ENCODE assay signal across 9 mouse cellular contexts in the genomic region with DNA sequence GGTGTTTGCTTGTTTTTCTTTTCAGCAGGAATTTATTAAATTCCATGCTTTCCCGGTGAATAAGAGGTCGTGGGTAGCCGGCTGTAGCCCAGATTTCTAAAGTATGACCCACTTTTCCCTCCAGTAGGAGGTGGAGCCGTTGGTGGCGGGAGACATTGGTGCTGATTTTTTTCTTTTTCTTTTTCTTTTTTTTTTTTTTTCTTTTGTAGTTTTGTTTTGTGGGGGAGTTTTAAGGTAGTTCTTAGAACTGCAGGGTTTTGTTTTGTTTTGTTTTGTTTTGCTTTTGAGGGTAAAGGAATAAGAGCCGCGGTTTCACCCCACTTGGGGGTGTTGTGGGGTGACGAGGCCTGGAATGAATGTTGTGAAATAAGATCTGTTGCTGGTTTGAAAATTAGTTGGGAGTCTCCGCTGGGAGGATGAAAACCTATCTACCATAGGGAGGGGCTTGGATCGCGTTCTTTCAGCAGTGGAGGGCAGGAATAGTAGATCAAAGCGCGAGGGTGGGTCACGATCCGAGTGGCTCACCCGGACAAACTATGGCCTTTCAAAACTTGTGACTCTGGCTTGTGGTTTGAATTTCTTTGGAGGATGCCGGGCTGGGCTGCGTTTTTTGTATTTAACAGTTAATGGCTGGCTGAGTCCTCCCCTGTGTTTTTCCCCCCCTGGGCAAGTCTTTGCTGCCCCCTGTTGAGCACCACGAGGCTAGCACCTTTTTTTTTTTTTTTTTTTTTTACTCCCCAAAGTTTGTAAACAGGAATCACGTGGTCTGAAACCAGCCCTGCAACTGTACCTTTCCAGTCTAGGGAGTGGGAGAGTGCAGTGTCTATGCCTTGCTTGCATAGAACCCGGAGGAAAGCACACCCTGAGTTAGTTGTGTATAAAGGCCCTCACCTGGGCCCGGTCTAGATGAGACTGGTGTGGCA. TPM values are rescaled to one million over a fixed set of nuclear protein-coding genes. Genes with fewer than 3 reads are reported as not detected.
DNase-seq lines count a peak whose midpoint lies in the region; ATAC-seq and TF ChIP-seq lines count a peak whose summit lies in the region.
"Had no signal": no experiment of that assay in that cellular context is flagged by ENCODE, and none has a peak within 500 bp of the region (broad histone marks: within the 10 kb centered on the region; RNA-seq: fewer than 3 reads in every experiment).

No protein-coding gene starts in this region.

- peak overlapping the region; percentile 96 for H3K27ac ChIP-seq in CH12.LX (ENCODE audit: insufficient read depth, low read depth)
- H3K27ac ChIP-seq in neural tube, embryonic 15.5 days (replicated peaks), result peak overlapping the region; percentile 90
- H3K27ac ChIP-seq in thymus, adult 2 months (ENCODE audit: control insufficient read depth, insufficient read depth, low read length), result peak overlapping the region; percentile 94

- peak overlapping the region; percentile 84 for H3K4me2 ChIP-seq in CH12.LX (ENCODE audit: insufficient read depth, low read depth, poor library complexity, severe bottlenecking)
- H3K4me2 ChIP-seq in neural tube, embryonic 15.5 days, result peak overlapping the region; percentile 74

- H3K36me3 ChIP-seq in CH12.LX (replicated peaks in 1 of 2; ENCODE audit: control insufficient read depth in 1 of 2, insufficient read depth in 1 of 2, low read length in 1 of 2), result peaks cover 17 to 47% of the 10 kb centered on the region in 2 experiments
- H3K36me3 ChIP-seq in neural tube, embryonic 15.5 days, result peaks cover 7% of the 10 kb centered on the region; the same call in 1 of the 2 replicates
- peaks cover 5% of the 10 kb centered on the region for H3K36me3 ChIP-seq in thymus, adult 2 months (ENCODE audit: control insufficient read depth, insufficient read depth, low read length)

- no peaks in the 10 kb centered on the region for H3K27me3 ChIP-seq in CH12.LX (replicated peaks)
- no peaks in the 10 kb centered on the region for H3K27me3 ChIP-seq in neural tube, embryonic 15.5 days (replicated peaks)
- H3K27me3 ChIP-seq in thymus, adult 2 months (ENCODE audit: control insufficient read depth, insufficient read depth, low read length), result no peaks in the 10 kb centered on the region

- peak; percentile 76 for TF ChIP-seq RAD21 in CH12.LX (IDR thresholded peaks at IDR 0.05; ENCODE audit: low read depth, low read length)

- ATAC-seq in neural tube, embryonic 15.5 days (ENCODE audit: low FRiP score), result no peak

- TF ChIP-seq EP300 in CH12.LX (IDR thresholded peaks at IDR 0.05; ENCODE audit: low read length), result no peak

- DNase-seq in CH12.LX (ENCODE audit: extremely low read depth), result peak; percentile 86
- peak; percentile 84 for DNase-seq in brain, adult 2 months (ENCODE audit: low read depth, low spot score)
- DNase-seq in fat pad, adult 2 months (ENCODE audit: extremely low read depth, low read depth, low spot score), result peak; percentile 30
- DNase-seq in heart, postnatal 10 days, result peak; percentile 73 to 83
- DNase-seq in kidney, postnatal 36 days, result peak; percentile 75 to 78
- DNase-seq in lung, adult 2 months, result peak; percentile 74
- DNase-seq in thymus, adult 2 months, result peak; percentile 81

- TF ChIP-seq CTCF in CH12.LX (conservative IDR thresholded peaks at IDR 0.05 in 1 of 2, IDR thresholded peaks at IDR 0.05 in 1 of 2; ENCODE audit: low read depth in 2 of 2, low read length in 2 of 2), result peak; percentile 33 to 78; a peak in 2 of 4 replicates
- peak; percentile 70 for TF ChIP-seq CTCF in lung, adult 2 months (IDR thresholded peaks at IDR 0.05; ENCODE audit: insufficient read depth, low read length)
- peak; percentile 33; the same call in 1 of the 2 replicates for TF ChIP-seq CTCF in thymus, adult 2 months (IDR thresholded peaks at IDR 0.05; ENCODE audit: borderline replicate concordance, control insufficient read depth, extremely low read depth, insufficient read depth, low read length, poor library complexity)

- H3K4me3 ChIP-seq in CH12.LX (replicated peaks in 1 of 3; ENCODE audit: low read depth in 2 of 3, low read length in 2 of 3, poor library complexity in 1 of 3), result peak overlapping the region; percentile 71 to 93 (median 85)
- H3K4me3 ChIP-seq in lung, adult 2 months (replicated peaks; ENCODE audit: extremely low read depth, low read depth, low read length), result peak overlapping the region; percentile 94
- peak overlapping the region; percentile 63 for H3K4me3 ChIP-seq in neural tube, embryonic 15.5 days (replicated peaks)
- H3K4me3 ChIP-seq in thymus, adult 2 months (ENCODE audit: control insufficient read depth, insufficient read depth, low read length), result peak overlapping the region; percentile 88

- H3K9me3 ChIP-seq in CH12.LX (replicated peaks; ENCODE audit: low read length), result no peaks in the 10 kb centered on the region
- H3K9me3 ChIP-seq in neural tube, embryonic 15.5 days (replicated peaks), result no peaks in the 10 kb centered on the region

- intact Hi-C loops in heart, postnatal 10 days (cut with DNase I), result loop anchor here (1.0 to 10.0 kb wide), 3 partner anchors 34 to 448 kb away; no protein-coding TSS in a partner anchor

- H3K9ac ChIP-seq in CH12.LX (ENCODE audit: insufficient read depth, low read depth), result peak overlapping the region; percentile 96
- H3K9ac ChIP-seq in neural tube, embryonic 15.5 days (replicated peaks), result peak overlapping the region; percentile 65

- in situ Hi-C loops in CH12.LX (cut with MboI; ENCODE audit: low pct_ligation_motif_present, low pct_unique_long_range_greater_than_20kb, low sequenced_read_pairs), result loop anchor here (5.0 kb wide), 1 partner anchor 95 kb away; no protein-coding TSS in a partner anchor

- peaks cover 9 to 28% of the 10 kb centered on the region in 2 experiments for H3K4me1 ChIP-seq in CH12.LX (ENCODE audit: control insufficient read depth in 1 of 2, insufficient read depth in 2 of 2)
- peaks cover 10% of the 10 kb centered on the region for H3K4me1 ChIP-seq in lung, adult 2 months (ENCODE audit: control insufficient read depth, insufficient read depth, low read length)
- H3K4me1 ChIP-seq in neural tube, embryonic 15.5 days, result peaks cover 34% of the 10 kb centered on the region
- peaks cover 34% of the 10 kb centered on the region for H3K4me1 ChIP-seq in thymus, adult 2 months (replicated peaks; ENCODE audit: control insufficient read depth, insufficient read depth, low read length)

- dilution Hi-C loops in CH12.LX (cut with MboI; ENCODE audit: extremely low pct_ligation_motif_present, extremely low pct_unique_long_range_greater_than_20kb, low sequenced_read_pairs), result no loop called here

- H3K79me2 ChIP-seq in CH12.LX (replicated peaks; ENCODE audit: control insufficient read depth, extremely low read depth, insufficient read depth, poor library complexity, severe bottlenecking), result peaks cover 47% of the 10 kb centered on the region

- 1% methylated on average over 22 of the region's 22 CpGs for WGBS in lung, adult 2 months
- 1% methylated on average over 22 of the region's 22 CpGs for WGBS in neural tube, embryonic 15.5 days
- under 1% methylated on average over 22 of the region's 22 CpGs for WGBS in thymus, adult 2 months

- TF ChIP-seq POLR2A in CH12.LX (IDR thresholded peaks at IDR 0.05; ENCODE audit: low read depth, low read length), result peak; percentile 46
- TF ChIP-seq POLR2A in lung, adult 2 months (IDR thresholded peaks at IDR 0.05; ENCODE audit: borderline replicate concordance, extremely low read depth, low read depth, low read length), result 0 out of 2 replicates have a peak, but pooled peaks have one; percentile 17
- TF ChIP-seq POLR2A in thymus, adult 2 months (IDR thresholded peaks at IDR 0.05; ENCODE audit: control insufficient read depth, extremely low read depth, insufficient read depth, low read length, poor library complexity), result peak; percentile 50; the same call in 1 of the 2 replicates

TF ChIP-seq in CH12.LX, 34 proteins besides CTCF, POLR2A, EP300 and RAD21 (continues in another document):
- no peak for TF ChIP-seq GABPA (IDR thresholded peaks at IDR 0.05; ENCODE audit: insufficient replicate concordance, low read depth, low read length)
- no peak for TF ChIP-seq ELF1 (IDR thresholded peaks at IDR 0.05; ENCODE audit: low read depth, low read length)
- no peak for TF ChIP-seq MAFK (IDR thresholded peaks at IDR 0.05; ENCODE audit: insufficient replicate concordance, low read length)
- TF ChIP-seq MAX (IDR thresholded peaks at IDR 0.05; ENCODE audit: low read length), result peak; percentile 99
- TF ChIP-seq MYC (IDR thresholded peaks at IDR 0.05; ENCODE audit: low read depth, low read length), result peak; percentile 90
- TF ChIP-seq NRF1 (IDR thresholded peaks at IDR 0.05; ENCODE audit: low read depth, low read length), result no peak
- peak; percentile 66; the same call in 1 of the 2 replicates for TF ChIP-seq ZMIZ1 (IDR thresholded peaks at IDR 0.05; ENCODE audit: low read depth, low read length)
- peak; percentile 53; the same call in 1 of the 2 replicates for TF ChIP-seq TCF12 (IDR thresholded peaks at IDR 0.05; ENCODE audit: low read depth, low read length)

RNA-seq across cellular contexts. Expression of a gene that starts 2.0 kb away (rescaled TPM):
- total RNA-seq in CH12.LX (2012; rRNA removed), result 141 and 178 TPM in 2 replicates
- 72.7 and 75.8 TPM in 2 replicates for total RNA-seq in CH12.LX (2014; rRNA removed)
- 121 and 133 TPM in 2 replicates for polyA plus RNA-seq in CH12.LX (2012; ENCODE audit: insufficient read length, low read depth)
- total RNA-seq in heart, postnatal 10 days (2021), result 10 to 100 TPM; 40.6 to 51.5 TPM
- polyA plus RNA-seq in lung, adult 2 months (2012; rRNA removed), result 35.8 and 48.0 TPM in 2 replicates
- 9.0 and 15.8 TPM in 2 replicates for polyA plus RNA-seq in neural tube, embryonic 15.5 days (2015; fragmentation: Nextera tagmentation; extraction: Ambion mirVana)
- 92.7 and 128 TPM in 2 replicates for polyA plus RNA-seq in thymus, adult 2 months (2012; rRNA removed)

RNA-seq across cellular contexts. Expression of a gene that starts 56.9 kb away (rescaled TPM):
- total RNA-seq in CH12.LX (2012; rRNA removed), result 0.21 and 0.50 TPM in 2 replicates
- not detected in 2 replicates for total RNA-seq in CH12.LX (2014; rRNA removed)
- 0.16 and 0.20 TPM in 2 replicates for polyA plus RNA-seq in CH12.LX (2012; ENCODE audit: insufficient read length, low read depth)
- total RNA-seq in heart, postnatal 10 days (2021), result not detected
- polyA plus RNA-seq in lung, adult 2 months (2012; rRNA removed), result not detected in 2 replicates
- not detected in 2 replicates for polyA plus RNA-seq in neural tube, embryonic 15.5 days (2015; fragmentation: Nextera tagmentation; extraction: Ambion mirVana)
- polyA plus RNA-seq in thymus, adult 2 months (2012; rRNA removed), result not detected in 2 replicates
- total RNA-seq: layer of hippocampus, adult 8-10 months had no signal

RNA-seq across cellular contexts. Expression of a gene that starts 57.1 kb away (rescaled TPM):
- 6.6 and 7.3 TPM in 2 replicates for total RNA-seq in CH12.LX (2012; rRNA removed)
- 3.1 and 3.8 TPM in 2 replicates for total RNA-seq in CH12.LX (2014; rRNA removed)
- 13.4 and 17.3 TPM in 2 replicates for polyA plus RNA-seq in CH12.LX (2012; ENCODE audit: insufficient read length, low read depth)
- total RNA-seq in heart, postnatal 10 days (2021), result 10 to 100 TPM; 15.4 to 16.2 TPM
- polyA plus RNA-seq in lung, adult 2 months (2012; rRNA removed), result 16.5 and 17.7 TPM in 2 replicates
- polyA plus RNA-seq in neural tube, embryonic 15.5 days (2015; fragmentation: Nextera tagmentation; extraction: Ambion mirVana), result 25.7 and 29.4 TPM in 2 replicates
- 47.8 and 55.8 TPM in 2 replicates for polyA plus RNA-seq in thymus, adult 2 months (2012; rRNA removed)

RNA-seq across cellular contexts. Expression of a gene that starts 59.7 kb away (rescaled TPM):
- total RNA-seq in CH12.LX (2012; rRNA removed) (0.76 and 0.97 TPM in 2 replicates), CH12.LX (2014; rRNA removed) (not detected in 2 replicates)
- 0.26 TPM in 1 of 2 replicates, not detected in the other for polyA plus RNA-seq in CH12.LX (2012; ENCODE audit: insufficient read length, low read depth)
- not detected for total RNA-seq in heart, postnatal 10 days (2021)
- 0.28 TPM in 1 of 2 replicates, not detected in the other for polyA plus RNA-seq in lung, adult 2 months (2012; rRNA removed)
- 1.2 and 1.5 TPM in 2 replicates for polyA plus RNA-seq in neural tube, embryonic 15.5 days (2015; fragmentation: Nextera tagmentation; extraction: Ambion mirVana)
- 0.49 and 0.62 TPM in 2 replicates for polyA plus RNA-seq in thymus, adult 2 months (2012; rRNA removed)
- total RNA-seq: layer of hippocampus, adult 8-10 months had no signal

Comparison
In these comparisons a context has a peak if more than half of its experiments do, and no peak if none do; other contexts are left out.
1. DNase-seq: peak in every context shown above with its lines; median percentile 86 in CH12.LX; 84 in brain, adult 2 months; 81 in thymus, adult 2 months; 78 in heart, postnatal 10 days; 76 in kidney, postnatal 36 days; 74 in lung, adult 2 months; 30 in fat pad, adult 2 months.